Mouse (Mus musculus): ENCODE results near the gene Zfp983. TPM values are rescaled to one million over a fixed set of nuclear protein-coding genes. Genes with fewer than 3 reads are reported as not detected.
"Not testable (repeated sequence)": the region's sequence is repeated elsewhere in the genome, so short reads cannot be mapped to it uniquely, and the experiment has no call there.

Zfp983 gene
- total and polyA plus RNA-seq, 3 experiments, result 0.93 to 2.3 (median 1.1) TPM

DNA sequence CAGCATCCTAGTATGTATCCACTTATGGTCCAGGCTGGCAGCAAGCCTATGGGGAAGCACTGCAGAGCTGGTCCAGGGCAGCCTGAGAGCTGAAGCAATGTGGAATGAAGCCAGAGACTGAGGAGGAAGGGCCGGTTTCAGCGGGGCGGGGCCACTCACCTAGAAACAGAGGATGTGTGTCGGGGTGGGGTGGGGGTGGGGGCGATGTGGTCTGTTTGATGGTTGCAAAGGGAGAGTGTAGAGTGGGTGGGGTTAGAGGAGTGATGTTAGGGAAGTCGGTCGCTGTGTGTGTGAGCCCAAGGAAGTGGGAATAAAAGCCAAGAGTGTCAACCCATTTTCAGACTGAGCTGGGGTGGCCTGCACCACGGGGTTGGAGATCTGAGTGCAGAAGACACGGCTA is 33.1 kb upstream of the Zfp983 start:
- no peak overlapping the region for H3K9ac ChIP-seq (ENCODE audit: insufficient read depth, low read depth)
- in situ Hi-C loops (cut with MboI; ENCODE audit: low pct_ligation_motif_present, low pct_unique_long_range_greater_than_20kb, low sequenced_read_pairs) (no loop called here), dilution Hi-C loops (cut with MboI; ENCODE audit: extremely low pct_ligation_motif_present, extremely low pct_unique_long_range_greater_than_20kb, low sequenced_read_pairs) (no loop called here)
- no peaks in the 10 kb centered on the region for H3K27me3 ChIP-seq (replicated peaks)
- no peaks in the 10 kb centered on the region for H3K4me1 ChIP-seq (ENCODE audit: control insufficient read depth in 1 of 2, insufficient read depth in 2 of 2)
- no peak for TF ChIP-seq USF1 (IDR thresholded peaks at IDR 0.05; ENCODE audit: low read depth, low read length)
- no peak for TF ChIP-seq TBP (conservative IDR thresholded peaks at IDR 0.05; ENCODE audit: low read depth, low read length)
- no peak for DNase-seq (ENCODE audit: extremely low read depth)
- peaks cover 6% of the 10 kb centered on the region for H3K9me3 ChIP-seq (replicated peaks; ENCODE audit: low read length)
- H3K36me3 ChIP-seq (replicated peaks in 1 of 2; ENCODE audit: control insufficient read depth in 1 of 2, insufficient read depth in 1 of 2, low read length in 1 of 2), result no peaks in the 10 kb centered on the region
- H3K4me3 ChIP-seq (replicated peaks in 1 of 3; ENCODE audit: low read depth in 2 of 3, low read length in 2 of 3, poor library complexity in 1 of 3), result no peak overlapping the region
- H3K4me2 ChIP-seq (ENCODE audit: insufficient read depth, low read depth, poor library complexity, severe bottlenecking), result no peak overlapping the region
- H3K27ac ChIP-seq (ENCODE audit: insufficient read depth, low read depth), result no peak overlapping the region
- H3K79me2 ChIP-seq (replicated peaks; ENCODE audit: control insufficient read depth, extremely low read depth, insufficient read depth, poor library complexity, severe bottlenecking), result no peaks in the 10 kb centered on the region

DNA sequence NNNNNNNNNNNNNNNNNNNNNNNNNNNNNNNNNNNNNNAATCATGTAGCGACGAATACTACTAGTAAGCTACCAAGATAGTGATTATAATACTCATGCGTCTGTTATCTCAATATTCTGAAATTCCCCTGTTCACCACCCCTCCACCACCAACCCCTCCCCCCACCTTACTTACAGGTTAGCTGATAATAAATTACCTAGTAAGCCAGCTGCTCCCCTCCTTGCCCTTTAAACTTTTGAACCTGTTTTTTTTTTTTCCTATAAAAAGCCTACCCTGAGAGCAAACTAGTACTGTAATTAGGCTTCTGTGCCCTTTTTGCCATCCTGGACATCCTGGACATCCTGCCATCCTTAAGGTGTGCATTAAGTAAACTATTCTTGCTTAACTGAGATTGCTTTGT is 26.8 kb upstream of the Zfp983 start:
- H3K4me1 ChIP-seq (ENCODE audit: control insufficient read depth in 1 of 2, insufficient read depth in 2 of 2), result no peaks in the 10 kb centered on the region
- no peaks in the 10 kb centered on the region for H3K36me3 ChIP-seq (replicated peaks in 1 of 2; ENCODE audit: control insufficient read depth in 1 of 2, insufficient read depth in 1 of 2, low read length in 1 of 2)
- DNase-seq (ENCODE audit: extremely low read depth), result no peak
- dilution Hi-C loops (cut with MboI; ENCODE audit: extremely low pct_ligation_motif_present, extremely low pct_unique_long_range_greater_than_20kb, low sequenced_read_pairs) (no loop called here), in situ Hi-C loops (cut with MboI; ENCODE audit: low pct_ligation_motif_present, low pct_unique_long_range_greater_than_20kb, low sequenced_read_pairs) (no loop called here)
- H3K27ac ChIP-seq (ENCODE audit: insufficient read depth, low read depth), result no peak overlapping the region
- H3K27me3 ChIP-seq (replicated peaks), result no peaks in the 10 kb centered on the region
- TF ChIP-seq HCFC1 (IDR thresholded peaks at IDR 0.05; ENCODE audit: low read depth, low read length) (no peak), USF1 (IDR thresholded peaks at IDR 0.05; ENCODE audit: low read depth, low read length) (no peak), ZNF384 (IDR thresholded peaks at IDR 0.05; ENCODE audit: low read depth, low read length) (no peak), CTCF (conservative IDR thresholded peaks at IDR 0.05 in 1 of 2, IDR thresholded peaks at IDR 0.05 in 1 of 2; ENCODE audit: low read depth in 2 of 2, low read length in 2 of 2) (no peak), RAD21 (IDR thresholded peaks at IDR 0.05; ENCODE audit: low read depth, low read length) (no peak), MAZ (IDR thresholded peaks at IDR 0.05; ENCODE audit: low read depth, low read length) (no peak), CHD1 (IDR thresholded peaks at IDR 0.05; ENCODE audit: low read depth, low read length) (no peak), POLR2A (IDR thresholded peaks at IDR 0.05; ENCODE audit: low read depth, low read length) (no peak), JUN (IDR thresholded peaks at IDR 0.05; ENCODE audit: insufficient read depth, low read depth, low read length) (no peak), RCOR1 (conservative IDR thresholded peaks at IDR 0.05; ENCODE audit: low read depth, low read length) (no peak), BHLHE40 (IDR thresholded peaks at IDR 0.05; ENCODE audit: low read depth, low read length) (no peak), UBTF (IDR thresholded peaks at IDR 0.05; ENCODE audit: low read depth, low read length) (no peak), KAT2A (IDR thresholded peaks at IDR 0.05; ENCODE audit: insufficient replicate concordance, low read length) (no peak), CHD2 (IDR thresholded peaks at IDR 0.05; ENCODE audit: low read length) (no peak), PAX5 (IDR thresholded peaks at IDR 0.05; ENCODE audit: low read length) (no peak), EP300 (IDR thresholded peaks at IDR 0.05; ENCODE audit: low read length) (no peak), MXI1 (IDR thresholded peaks at IDR 0.05; ENCODE audit: low read depth, low read length) (no peak), ZKSCAN1 (IDR thresholded peaks at IDR 0.05; ENCODE audit: borderline replicate concordance, low read depth, low read length) (no peak)
- H3K4me3 ChIP-seq (replicated peaks in 1 of 3; ENCODE audit: low read depth in 2 of 3, low read length in 2 of 3, poor library complexity in 1 of 3), result no peak overlapping the region
- no peak overlapping the region for H3K4me2 ChIP-seq (ENCODE audit: insufficient read depth, low read depth, poor library complexity, severe bottlenecking)
- no peaks in the 10 kb centered on the region for H3K79me2 ChIP-seq (replicated peaks; ENCODE audit: control insufficient read depth, extremely low read depth, insufficient read depth, poor library complexity, severe bottlenecking)
- no peaks in the 10 kb centered on the region for H3K9me3 ChIP-seq (replicated peaks; ENCODE audit: low read length)
- H3K9ac ChIP-seq (ENCODE audit: insufficient read depth, low read depth), result no peak overlapping the region

DNA sequence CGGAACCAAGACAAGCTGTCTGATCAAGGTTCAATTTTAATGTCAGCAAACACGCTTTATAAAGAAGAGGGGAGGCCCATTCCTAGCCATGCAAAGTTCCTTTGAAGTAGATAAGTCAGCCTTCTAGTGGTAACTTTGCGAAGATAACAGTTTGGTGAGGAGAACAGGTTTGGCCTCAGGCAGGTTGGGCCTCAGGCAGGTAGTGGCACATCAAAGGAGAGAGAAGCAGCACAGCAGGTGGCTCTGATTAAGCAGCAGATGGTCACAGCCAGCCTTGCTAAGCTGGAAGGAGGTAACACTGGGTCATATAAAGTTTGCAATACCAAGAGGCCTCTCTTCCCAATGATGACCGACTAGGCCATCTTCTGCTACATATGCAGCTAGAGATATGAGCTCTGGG is 14.7 kb upstream of the Zfp983 start:
- DNase-seq (ENCODE audit: extremely low read depth); H3K79me2 ChIP-seq (replicated peaks; ENCODE audit: control insufficient read depth, extremely low read depth, insufficient read depth, poor library complexity, severe bottlenecking); H3K9ac ChIP-seq (ENCODE audit: insufficient read depth, low read depth); H3K9me3 ChIP-seq (replicated peaks; ENCODE audit: low read length); in situ Hi-C loops (cut with MboI; ENCODE audit: low pct_ligation_motif_present, low pct_unique_long_range_greater_than_20kb, low sequenced_read_pairs); H3K4me3 ChIP-seq (replicated peaks in 1 of 3; ENCODE audit: low read depth in 2 of 3, low read length in 2 of 3, poor library complexity in 1 of 3); H3K4me1 ChIP-seq (ENCODE audit: control insufficient read depth in 1 of 2, insufficient read depth in 2 of 2); H3K36me3 ChIP-seq (replicated peaks in 1 of 2; ENCODE audit: control insufficient read depth in 1 of 2, insufficient read depth in 1 of 2, low read length in 1 of 2); H3K27ac ChIP-seq (ENCODE audit: insufficient read depth, low read depth); H3K4me2 ChIP-seq (ENCODE audit: insufficient read depth, low read depth, poor library complexity, severe bottlenecking); dilution Hi-C loops (cut with MboI; ENCODE audit: extremely low pct_ligation_motif_present, extremely low pct_unique_long_range_greater_than_20kb, low sequenced_read_pairs); H3K27me3 ChIP-seq (replicated peaks): not testable (repeated sequence)

All from CH12.LX (cell line).